Mouse (Mus musculus) megakaryocyte, embryonic 14.5 days (primary cell): ENCODE results near the gene Plcl1.

Source experiments
- FLI1 ChIP-seq: IDR thresholded peaks from 2 replicates; pipeline ENCODE4 v1.6.1; 2012; ENCODE audit warnings: low read length, inconsistent platforms, mixed read lengths
- GATA1 ChIP-seq: IDR thresholded peaks from 3 replicates; pipeline ENCODE4 v1.6.1; 2012; ENCODE audit warnings: mixed read lengths, low read length, inconsistent platforms, borderline replicate concordance

- TF ChIP-seq GATA1 (no peak), FLI1 (no peak)
Observed at GRCm38 (mm10) chr1:55430587-55430986, 24.9 kb downstream of the Plcl1 start.
